Mouse (Mus musculus): Measurements from ENCODE around the gene Mtmr11. TPM values are rescaled to one million over a fixed set of nuclear protein-coding genes. Genes with fewer than 3 reads are reported as not detected.
"Not testable (repeated sequence)": the region's sequence is repeated elsewhere in the genome, so short reads cannot be mapped to it uniquely, and the experiment has no call there.

The Mtmr11 gene
- polyA plus RNA-seq, 1 experiment from 2014 or later, result 10.5 TPM

GRCm38 (mm10) chr3:96170276-96170675, 8.5 kb downstream of the Mtmr11 start:
- ATAC-seq (ENCODE audit: low FRiP score), result no peak
- 90% methylated on average over 4 of the region's 4 CpGs for WGBS
- H3K4me3 ChIP-seq (ENCODE audit: low read depth, low read length), result no peak overlapping the region
- peaks cover 15% of the 10 kb centered on the region for H3K4me1 ChIP-seq (ENCODE audit: control insufficient read depth, insufficient read depth, low read length)
- 0 out of 2 replicates have a peak, but pooled peaks cover 2% of the 10 kb centered on the region for H3K36me3 ChIP-seq (ENCODE audit: control insufficient read depth, insufficient read depth, low read length)
- H3K27ac ChIP-seq (ENCODE audit: low read depth, low read length), result no peak overlapping the region
- no peaks in the 10 kb centered on the region for H3K9me3 ChIP-seq (ENCODE audit: control insufficient read depth, low read length)
- H3K27me3 ChIP-seq (ENCODE audit: control insufficient read depth, insufficient read depth, low read length), result no peaks in the 10 kb centered on the region
- no peak overlapping the region for H3K4me2 ChIP-seq
- H3K9ac ChIP-seq (ENCODE audit: low read length), result no peak overlapping the region
- no peak for DNase-seq (ENCODE audit: low spot score, missing footprints)

- Histone ChIP-seq H3K9me3 (ENCODE audit: control insufficient read depth, low read length) (no peaks in the 10 kb centered on the region), H3K4me1 (ENCODE audit: control insufficient read depth, insufficient read depth, low read length) (peaks cover 15% of the 10 kb centered on the region), H3K4me3 (ENCODE audit: low read depth, low read length) (peak overlapping the region; percentile 74), H3K9ac (ENCODE audit: low read length) (peak overlapping the region; percentile 96; the same call in 1 of the 2 replicates), H3K4me2 (peak overlapping the region; percentile 91), H3K36me3 (ENCODE audit: control insufficient read depth, insufficient read depth, low read length) (0 out of 2 replicates have a peak, but pooled peaks cover 2% of the 10 kb centered on the region), H3K27me3 (ENCODE audit: control insufficient read depth, insufficient read depth, low read length) (no peaks in the 10 kb centered on the region), H3K27ac (ENCODE audit: low read depth, low read length) (no peak overlapping the region; the same call in 1 of the 2 replicates)
- no peak for ATAC-seq (ENCODE audit: low FRiP score)
- DNase-seq (ENCODE audit: low spot score, missing footprints), result no peak
- WGBS, result 79% methylated on average over 10 of the region's 10 CpGs
Observed at GRCm38 (mm10) chr3:96170976-96171545, 9.3 kb downstream of the Mtmr11 start.

GRCm38 (mm10) chr3:96171583-96172196, 9.9 kb downstream of the Mtmr11 start:
- no peaks in the 10 kb centered on the region for H3K27me3 ChIP-seq (ENCODE audit: control insufficient read depth, insufficient read depth, low read length)

GRCm38 (mm10) chr3:96172197-96173178, 10.7 kb downstream of the Mtmr11 start, which contains the start of gene Sf3b4:
Sf3b4 (plus strand) TSS chr3:96172332.
- Histone ChIP-seq H3K9ac (ENCODE audit: low read length) (peak within 1 kb of the TSS; percentile 96), H3K4me1 (ENCODE audit: control insufficient read depth, insufficient read depth, low read length) (peaks cover 15% of the 10 kb centered on the region), H3K36me3 (ENCODE audit: control insufficient read depth, insufficient read depth, low read length) (0 out of 2 replicates have a peak, but pooled peaks cover 4% of the 10 kb centered on the region), H3K4me3 (ENCODE audit: low read depth, low read length) (peak within 1 kb of the TSS; percentile 74), H3K27me3 (ENCODE audit: control insufficient read depth, insufficient read depth, low read length) (no peaks in the 10 kb centered on the region), H3K9me3 (ENCODE audit: control insufficient read depth, low read length) (no peaks in the 10 kb centered on the region), H3K27ac (ENCODE audit: low read depth, low read length) (peak within 1 kb of the TSS; percentile 96), H3K4me2 (peak within 1 kb of the TSS; percentile 91)
- ATAC-seq (ENCODE audit: low FRiP score) (peak; percentile 95), DNase-seq (ENCODE audit: low spot score, missing footprints) (peak; percentile 99)
- WGBS, result under 1% methylated on average over 57 of the region's 58 CpGs

More at GRCm38 (mm10) chr3:96171583-96172196, 9.9 kb downstream of the Mtmr11 start:
- Histone ChIP-seq H3K9ac (ENCODE audit: low read length) (peak overlapping the region; percentile 96), H3K4me3 (ENCODE audit: low read depth, low read length) (peak overlapping the region; percentile 74), H3K4me1 (ENCODE audit: control insufficient read depth, insufficient read depth, low read length) (peaks cover 15% of the 10 kb centered on the region), H3K36me3 (ENCODE audit: control insufficient read depth, insufficient read depth, low read length) (0 out of 2 replicates have a peak, but pooled peaks cover 2% of the 10 kb centered on the region), H3K9me3 (ENCODE audit: control insufficient read depth, low read length) (no peaks in the 10 kb centered on the region), H3K4me2 (peak overlapping the region; percentile 91), H3K27ac (ENCODE audit: low read depth, low read length) (peak overlapping the region; percentile 96)
- 25% methylated on average over 18 of the region's 18 CpGs for WGBS
- peak; percentile 89 for DNase-seq (ENCODE audit: low spot score, missing footprints)
- peak; percentile 20 for ATAC-seq (ENCODE audit: low FRiP score)

GRCm38 (mm10) chr3:96173185-96173584, 11.4 kb downstream of the Mtmr11 start:
- ATAC-seq (ENCODE audit: low FRiP score) (no peak), DNase-seq (ENCODE audit: low spot score, missing footprints) (no peak)
- no peaks in the 10 kb centered on the region for H3K9me3 ChIP-seq (ENCODE audit: control insufficient read depth, low read length)
- peak overlapping the region; percentile 91 for H3K4me2 ChIP-seq
- no peaks in the 10 kb centered on the region for H3K27me3 ChIP-seq (ENCODE audit: control insufficient read depth, insufficient read depth, low read length)
- WGBS, result 38% methylated on average over 7 of the region's 7 CpGs
- 0 out of 2 replicates have a peak, but pooled peaks cover 4% of the 10 kb centered on the region for H3K36me3 ChIP-seq (ENCODE audit: control insufficient read depth, insufficient read depth, low read length)
- peaks cover 15% of the 10 kb centered on the region for H3K4me1 ChIP-seq (ENCODE audit: control insufficient read depth, insufficient read depth, low read length)
- no peak overlapping the region for H3K27ac ChIP-seq (ENCODE audit: low read depth, low read length)
- peak overlapping the region; percentile 74 for H3K4me3 ChIP-seq (ENCODE audit: low read depth, low read length)
- H3K9ac ChIP-seq (ENCODE audit: low read length), result peak overlapping the region; percentile 80

GRCm38 (mm10) chr3:96174042-96174441, 12.2 kb downstream of the Mtmr11 start:
- H3K27ac ChIP-seq (ENCODE audit: low read depth, low read length); DNase-seq (ENCODE audit: low spot score, missing footprints); H3K9me3 ChIP-seq (ENCODE audit: control insufficient read depth, low read length); H3K4me2 ChIP-seq; ATAC-seq (ENCODE audit: low FRiP score); H3K36me3 ChIP-seq (ENCODE audit: control insufficient read depth, insufficient read depth, low read length); H3K9ac ChIP-seq (ENCODE audit: low read length); H3K4me3 ChIP-seq (ENCODE audit: low read depth, low read length); H3K27me3 ChIP-seq (ENCODE audit: control insufficient read depth, insufficient read depth, low read length): not testable (repeated sequence)
- H3K4me1 ChIP-seq (ENCODE audit: control insufficient read depth, insufficient read depth, low read length), result peaks cover 15% of the 10 kb centered on the region
- WGBS, result 89% methylated on average over 4 of the region's 4 CpGs

- Histone ChIP-seq H3K4me3 (ENCODE audit: low read depth, low read length) (no peak overlapping the region), H3K9ac (ENCODE audit: low read length) (no peak overlapping the region), H3K36me3 (ENCODE audit: control insufficient read depth, insufficient read depth, low read length) (0 out of 2 replicates have a peak, but pooled peaks cover 4% of the 10 kb centered on the region), H3K4me2 (no peak overlapping the region), H3K27ac (ENCODE audit: low read depth, low read length) (no peak overlapping the region), H3K4me1 (ENCODE audit: control insufficient read depth, insufficient read depth, low read length) (peaks cover 18% of the 10 kb centered on the region), H3K27me3 (ENCODE audit: control insufficient read depth, insufficient read depth, low read length) (no peaks in the 10 kb centered on the region), H3K9me3 (ENCODE audit: control insufficient read depth, low read length) (no peaks in the 10 kb centered on the region)
- DNase-seq (ENCODE audit: low spot score, missing footprints) (no peak), ATAC-seq (ENCODE audit: low FRiP score) (no peak)
- WGBS, result 97% methylated on average over 6 of the region's 6 CpGs
Observed at GRCm38 (mm10) chr3:96175251-96175650, 13.4 kb downstream of the Mtmr11 start.

- H3K27ac ChIP-seq (ENCODE audit: low read depth, low read length), result no peak overlapping the region
- no peak for ATAC-seq (ENCODE audit: low FRiP score)
- H3K9ac ChIP-seq (ENCODE audit: low read length), result no peak overlapping the region
- 0 out of 2 replicates have a peak, but pooled peaks cover 4% of the 10 kb centered on the region for H3K36me3 ChIP-seq (ENCODE audit: control insufficient read depth, insufficient read depth, low read length)
- H3K27me3 ChIP-seq (ENCODE audit: control insufficient read depth, insufficient read depth, low read length), result no peaks in the 10 kb centered on the region
- no peak for DNase-seq (ENCODE audit: low spot score, missing footprints)
- peaks cover 20% of the 10 kb centered on the region for H3K4me1 ChIP-seq (ENCODE audit: control insufficient read depth, insufficient read depth, low read length)
- WGBS, result 91% methylated on average over 4 of the region's 4 CpGs
- no peak overlapping the region for H3K4me3 ChIP-seq (ENCODE audit: low read depth, low read length)
- no peaks in the 10 kb centered on the region for H3K9me3 ChIP-seq (ENCODE audit: control insufficient read depth, low read length)
- H3K4me2 ChIP-seq, result no peak overlapping the region
Observed at GRCm38 (mm10) chr3:96178427-96178826, 16.6 kb downstream of the Mtmr11 start.

Measured in midbrain, embryonic 11.5 days (tissue).